Mouse (Mus musculus) R1 (cell line): ENCODE data around the gene Frmd4a.
A peak's percentile ranks its signal among the peaks of the same experiment; 100 is the strongest.

Experiments
- DNase-seq: peaks from one replicate; pipeline ENCODE4 v3.0.0-alpha.2; 2018; ENCODE audit warnings: low read depth, low spot score

Gene Frmd4a

GRCm38 (mm10) chr2:4439909-4440308 is 422.4 kb downstream of the Frmd4a start:
- no peak for DNase-seq

GRCm38 (mm10) chr2:4441840-4442239 is 424.3 kb downstream of the Frmd4a start:
- DNase-seq: no peak

- DNase-seq: no peak
Observed at GRCm38 (mm10) chr2:4444740-4445139, 427.2 kb downstream of the Frmd4a start.

GRCm38 (mm10) chr2:4445629-4446400 is 428.3 kb downstream of the Frmd4a start:
- no peak for DNase-seq

GRCm38 (mm10) chr2:4449860-4450480 is 432.5 kb downstream of the Frmd4a start:
- no peak for DNase-seq

GRCm38 (mm10) chr2:4452590-4453400 is 435.3 kb downstream of the Frmd4a start:
- DNase-seq: no peak

- DNase-seq: no peak
Observed at GRCm38 (mm10) chr2:4455097-4456025, 437.8 kb downstream of the Frmd4a start.

- DNase-seq: no peak
Observed at GRCm38 (mm10) chr2:4460897-4461296, 443.4 kb downstream of the Frmd4a start.

- DNase-seq: peak; percentile 62
Observed at GRCm38 (mm10) chr2:4461514-4461913, 444.0 kb downstream of the Frmd4a start.

- DNase-seq: peak; percentile 72
Observed at GRCm38 (mm10) chr2:4462480-4462879, 445.0 kb downstream of the Frmd4a start.

- DNase-seq: no peak
Observed at GRCm38 (mm10) chr2:4466084-4466483, 448.6 kb downstream of the Frmd4a start.

GRCm38 (mm10) chr2:4467314-4467713 is 449.8 kb downstream of the Frmd4a start:
- DNase-seq: no peak

- no peak for DNase-seq
Observed at GRCm38 (mm10) chr2:4472760-4473480, 455.4 kb downstream of the Frmd4a start.

- DNase-seq: no peak
Observed at GRCm38 (mm10) chr2:4473866-4474538, 456.5 kb downstream of the Frmd4a start.

- no peak for DNase-seq
Observed at GRCm38 (mm10) chr2:4474539-4474937, 457.0 kb downstream of the Frmd4a start.

GRCm38 (mm10) chr2:4475991-4476390 is 458.5 kb downstream of the Frmd4a start:
- DNase-seq: no peak

GRCm38 (mm10) chr2:4476608-4477007 is 459.1 kb downstream of the Frmd4a start:
- no peak for DNase-seq

- no peak for DNase-seq
Observed at GRCm38 (mm10) chr2:4477311-4477710, 459.8 kb downstream of the Frmd4a start.

- no peak for DNase-seq
Observed at GRCm38 (mm10) chr2:4480180-4480579, 462.7 kb downstream of the Frmd4a start.

GRCm38 (mm10) chr2:4481154-4481553 is 463.6 kb downstream of the Frmd4a start:
- DNase-seq: no peak
